Mouse (Mus musculus): ENCODE data around the gene Rufy4.

- TF ChIP-seq POLR2A (IDR thresholded peaks at IDR 0.05; ENCODE audit: insufficient read depth, low read depth, low read length): no peak
- no peak for TF ChIP-seq CTCF (IDR thresholded peaks at IDR 0.05; ENCODE audit: insufficient read depth, low read depth, low read length)
These were observed 24.0 kb downstream of the Rufy4 start for GRCm38 (mm10) chr1:74149106-74149885.

All from olfactory bulb, adult 2 months (tissue).